In genomic region chr1:98268853-98269252, GRCm38 (mm10) we compare ENCODE assay signal across 30 mouse cellular contexts.
DNase-seq lines count a peak whose midpoint lies in the region; ATAC-seq and TF ChIP-seq lines count a peak whose summit lies in the region.
"Had no signal": no experiment of that assay in that cellular context is flagged by ENCODE, and none has a peak within 500 bp of the region (broad histone marks: within the 10 kb centered on the region; RNA-seq: fewer than 3 reads in every experiment).

No protein-coding gene starts in this region.

- H3K9ac ChIP-seq in intestine, postnatal 0 days (ENCODE audit: low read depth, low read length): no peak overlapping the region
- H3K9ac ChIP-seq: embryonic facial prominence, embryonic 13.5 days; embryonic facial prominence, embryonic 15.5 days; forebrain, embryonic 12.5 days had no signal

- ATAC-seq in intestine, postnatal 0 days: no peak
- ATAC-seq: activated CD4-positive, CD25-positive, alpha-beta regulatory T cell, adult 4 months; CD4-positive, CD25-positive, alpha-beta regulatory T cell, adult 4 months; forebrain, embryonic 14.5 days; forebrain, embryonic 16.5 days; Patski had no signal

- H3K9me3 ChIP-seq in intestine, postnatal 0 days (ENCODE audit: control insufficient read depth): no peaks in the 10 kb centered on the region
- H3K9me3 ChIP-seq: embryonic facial prominence, embryonic 13.5 days; embryonic facial prominence, embryonic 15.5 days; forebrain, embryonic 10.5 days; forebrain, embryonic 12.5 days had no signal

- no peak for TF ChIP-seq CTCF in intestine, postnatal 0 days (IDR thresholded peaks at IDR 0.05; ENCODE audit: low read depth)

- no peaks in the 10 kb centered on the region for H3K4me1 ChIP-seq in intestine, postnatal 0 days (replicated peaks; ENCODE audit: control insufficient read depth, insufficient read depth, low read length)
- H3K4me1 ChIP-seq: embryonic facial prominence, embryonic 13.5 days; embryonic facial prominence, embryonic 15.5 days; forebrain, embryonic 10.5 days; forebrain, embryonic 12.5 days had no signal

- no peaks in the 10 kb centered on the region for H3K36me3 ChIP-seq in intestine, postnatal 0 days (ENCODE audit: control insufficient read depth, insufficient read depth)
- H3K36me3 ChIP-seq: embryonic facial prominence, embryonic 13.5 days; embryonic facial prominence, embryonic 15.5 days; forebrain, embryonic 10.5 days; forebrain, embryonic 12.5 days; G1E had no signal

- H3K4me2 ChIP-seq in intestine, postnatal 0 days (replicated peaks; ENCODE audit: low read depth): no peak overlapping the region
- H3K4me2 ChIP-seq: embryonic facial prominence, embryonic 13.5 days; embryonic facial prominence, embryonic 15.5 days; forebrain, embryonic 12.5 days had no signal

- H3K27ac ChIP-seq in intestine, postnatal 0 days (ENCODE audit: low read depth, low read length): no peak overlapping the region
- H3K27ac ChIP-seq: embryonic facial prominence, embryonic 13.5 days; embryonic facial prominence, embryonic 15.5 days; forebrain, embryonic 10.5 days; forebrain, embryonic 12.5 days had no signal

- no peak overlapping the region for H3K4me3 ChIP-seq in intestine, postnatal 0 days (ENCODE audit: low read depth, low read length)
- H3K4me3 ChIP-seq: embryonic facial prominence, embryonic 13.5 days; embryonic facial prominence, embryonic 15.5 days; erythroblast, embryonic 14.5 days; forebrain, embryonic 10.5 days; forebrain, embryonic 12.5 days had no signal

- H3K27me3 ChIP-seq in intestine, postnatal 0 days (replicated peaks; ENCODE audit: control insufficient read depth, insufficient read depth, low read length): no peaks in the 10 kb centered on the region
- H3K27me3 ChIP-seq: CH12.LX; embryonic facial prominence, embryonic 13.5 days; embryonic facial prominence, embryonic 15.5 days; forebrain, embryonic 12.5 days had no signal

- DNase-seq in layer of hippocampus, adult 8-10 months (ENCODE audit: low spot score in 2 of 2): peak; percentile 4 to 12
- no peak for DNase-seq in layer of hippocampus, postnatal 25 days (ENCODE audit: extremely low spot score in 1 of 2, low spot score in 1 of 2)
- peak; percentile 30 for DNase-seq in right cerebral cortex, adult 18-20 months
- no peak for DNase-seq in right cerebral cortex, postnatal 10 days (ENCODE audit: low spot score in 2 of 2)
- DNase-seq in 3T3-L1 (ENCODE audit: low read depth, low spot score): peak; percentile 19
- peak; percentile 63 for DNase-seq in brain, adult 2 months (ENCODE audit: low read depth, low spot score)
- DNase-seq in adrenal gland, adult 2 months: no peak
- DNase-seq: adrenal gland, postnatal 10 days; adrenal gland, postnatal 25 days; B cell, adult 2 months; cerebellum, adult 11 months; cerebellum, adult 18-20 months; cerebellum, adult 8-10 months; cerebellum, adult 9-11 months; cerebellum, postnatal 14 days; cerebellum, postnatal 36 days; embryo, embryonic 11 days had no signal

- WGBS in intestine, postnatal 0 days: 79% methylated on average over 2 of the region's 2 CpGs

Comparison
In these comparisons a context has a peak if more than half of its experiments do, and no peak if none do; other contexts are left out.
1. DNase-seq: peak in layer of hippocampus, adult 8-10 months (2 of 2), right cerebral cortex, adult 18-20 months (single experiment), 3T3-L1 (single experiment) and brain, adult 2 months (single experiment); none in layer of hippocampus, postnatal 25 days (0 of 2), right cerebral cortex, postnatal 10 days (0 of 2) and adrenal gland, adult 2 months (single experiment).